Mouse (Mus musculus): ENCODE data around the gene Anks1b.

GRCm38 (mm10) chr10:90859665-90860523, 986.6 kb downstream of the Anks1b start:
- TF ChIP-seq CTCF (IDR thresholded peaks at IDR 0.05), result no peak
- TF ChIP-seq EP300 (IDR thresholded peaks at IDR 0.05), result no peak

All from lung, postnatal 0 days (tissue).